Mouse (Mus musculus): ENCODE data around the gene Trim50.

DNA sequence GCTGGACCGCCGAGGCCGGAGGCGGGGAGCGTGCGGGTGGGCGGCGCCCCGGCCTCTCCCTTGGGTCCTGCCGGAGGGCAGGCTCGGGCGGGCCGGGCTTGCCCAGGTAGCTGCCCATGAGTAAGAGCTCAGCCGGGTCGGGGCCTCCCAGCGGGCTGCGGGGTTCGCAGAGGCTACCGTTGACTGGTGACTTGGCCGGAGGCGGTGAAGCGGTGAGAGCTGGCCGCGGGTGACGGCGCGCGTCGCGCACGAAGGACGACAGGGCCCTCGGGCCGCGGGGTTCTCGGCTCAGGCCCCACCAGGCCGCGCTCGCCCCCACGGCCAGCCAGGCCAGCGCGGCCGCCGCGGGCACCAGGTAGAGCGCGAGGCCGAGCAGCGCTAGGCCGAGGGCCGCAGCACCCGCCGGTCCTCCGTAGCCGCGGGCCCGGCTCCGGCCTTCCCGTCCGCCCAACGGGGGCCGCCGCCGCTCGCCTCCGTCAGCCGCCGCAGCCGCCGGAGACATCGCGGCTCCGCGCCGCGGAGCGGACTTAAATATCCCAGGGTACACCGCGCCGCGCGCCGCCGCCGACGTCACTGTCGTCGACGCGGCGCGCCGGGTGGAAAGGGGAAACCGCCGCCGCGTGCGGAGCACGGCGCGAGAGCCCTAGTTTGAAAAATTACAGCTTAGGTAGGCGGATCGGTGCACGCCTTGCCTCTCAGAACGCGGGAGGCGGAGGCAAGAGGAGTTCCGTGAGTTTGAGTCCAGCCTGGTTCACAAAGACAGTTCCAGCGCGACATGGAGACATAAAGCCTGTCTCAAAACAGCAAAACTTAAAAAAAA lies 41.1 kb downstream of the Trim50 start, which contains the start of gene Pom121:
- TF ChIP-seq CTCF (IDR thresholded peaks at IDR 0.05; ENCODE audit: low read depth) (no peak), EP300 (optimal IDR thresholded peaks at IDR 0.05) (no peak)

Measured in stomach, postnatal 0 days (tissue).